Mouse (Mus musculus): ENCODE data around the gene Bace2. TPM values are rescaled to one million over a fixed set of nuclear protein-coding genes. Genes with fewer than 3 reads are reported as not detected.

Bace2 gene
- polyA plus RNA-seq, 1 experiment from 2014 or later: 7.2 TPM

GRCm38 (mm10) chr16:97353013-97353412 lies 3.5 kb upstream of the Bace2 start:
- 78% methylated on average over 2 of the region's 2 CpGs for WGBS
- Histone ChIP-seq H3K9ac (replicated peaks; ENCODE audit: low read depth, low read length) (no peak overlapping the region), H3K4me1 (ENCODE audit: control insufficient read depth, insufficient read depth, low read length) (peaks cover 12% of the 10 kb centered on the region; the same call in 1 of the 2 replicates), H3K36me3 (ENCODE audit: control insufficient read depth, insufficient read depth, low read length) (no peaks in the 10 kb centered on the region), H3K27me3 (ENCODE audit: control insufficient read depth, insufficient read depth, low read length) (peaks cover 24% of the 10 kb centered on the region), H3K4me3 (ENCODE audit: low read depth, low read length) (no peak overlapping the region), H3K4me2 (ENCODE audit: low read depth, low read length) (no peak overlapping the region), H3K27ac (ENCODE audit: low read depth, low read length) (no peak overlapping the region), H3K9me3 (ENCODE audit: control insufficient read depth, low read length) (no peaks in the 10 kb centered on the region)
- ATAC-seq (ENCODE audit: low read depth): no peak

GRCm38 (mm10) chr16:97354632-97355031 lies 1.9 kb upstream of the Bace2 start:
- no peak for ATAC-seq (ENCODE audit: low read depth)
- Histone ChIP-seq H3K9ac (replicated peaks; ENCODE audit: low read depth, low read length) (no peak overlapping the region), H3K36me3 (ENCODE audit: control insufficient read depth, insufficient read depth, low read length) (no peaks in the 10 kb centered on the region), H3K9me3 (ENCODE audit: control insufficient read depth, low read length) (no peaks in the 10 kb centered on the region), H3K27me3 (ENCODE audit: control insufficient read depth, insufficient read depth, low read length) (peaks cover 32% of the 10 kb centered on the region), H3K4me2 (ENCODE audit: low read depth, low read length) (no peak overlapping the region), H3K4me3 (ENCODE audit: low read depth, low read length) (no peak overlapping the region), H3K4me1 (ENCODE audit: control insufficient read depth, insufficient read depth, low read length) (peaks cover 12% of the 10 kb centered on the region; the same call in 1 of the 2 replicates), H3K27ac (ENCODE audit: low read depth, low read length) (no peak overlapping the region)
- 62% methylated on average over 2 of the region's 2 CpGs for whole genome bisulfite sequencing

- no peaks in the 10 kb centered on the region for H3K36me3 ChIP-seq (ENCODE audit: control insufficient read depth, insufficient read depth, low read length)
- H3K9ac ChIP-seq (replicated peaks; ENCODE audit: low read depth, low read length): peak overlapping the region; percentile 32; the same call in 1 of the 2 replicates
- H3K9me3 ChIP-seq (ENCODE audit: control insufficient read depth, low read length): no peaks in the 10 kb centered on the region
- H3K4me3 ChIP-seq (ENCODE audit: low read depth, low read length): peak overlapping the region; percentile 45
- H3K4me2 ChIP-seq (ENCODE audit: low read depth, low read length): peak overlapping the region; percentile 99
- no peak overlapping the region for H3K27ac ChIP-seq (ENCODE audit: low read depth, low read length)
- peaks cover 12% of the 10 kb centered on the region; the same call in 1 of the 2 replicates for H3K4me1 ChIP-seq (ENCODE audit: control insufficient read depth, insufficient read depth, low read length)
- WGBS: 1% methylated on average over 25 of the region's 25 CpGs
- peak; percentile 55; the same call in 1 of the 2 replicates for ATAC-seq (ENCODE audit: low read depth)
- peaks cover 32% of the 10 kb centered on the region for H3K27me3 ChIP-seq (ENCODE audit: control insufficient read depth, insufficient read depth, low read length)
Observed at GRCm38 (mm10) chr16:97357188-97357821, 763 bp downstream of the Bace2 start.

- Histone ChIP-seq H3K4me1 (ENCODE audit: control insufficient read depth, insufficient read depth, low read length) (peaks cover 5% of the 10 kb centered on the region; the same call in 1 of the 2 replicates), H3K27me3 (ENCODE audit: control insufficient read depth, insufficient read depth, low read length) (peaks cover 12% of the 10 kb centered on the region; the same call in 1 of the 2 replicates), H3K27ac (ENCODE audit: low read depth, low read length) (no peak overlapping the region), H3K36me3 (ENCODE audit: control insufficient read depth, insufficient read depth, low read length) (no peaks in the 10 kb centered on the region), H3K4me3 (ENCODE audit: low read depth, low read length) (no peak overlapping the region), H3K9ac (replicated peaks; ENCODE audit: low read depth, low read length) (no peak overlapping the region), H3K9me3 (ENCODE audit: control insufficient read depth, low read length) (no peaks in the 10 kb centered on the region), H3K4me2 (ENCODE audit: low read depth, low read length) (no peak overlapping the region)
- no peak for ATAC-seq (ENCODE audit: low read depth)
- 85% methylated on average over 8 of the region's 8 CpGs for WGBS
Observed at GRCm38 (mm10) chr16:97362231-97362888, 5.8 kb downstream of the Bace2 start.

- no peaks in the 10 kb centered on the region for H3K36me3 ChIP-seq (ENCODE audit: control insufficient read depth, insufficient read depth, low read length)
- H3K9me3 ChIP-seq (ENCODE audit: control insufficient read depth, low read length): no peaks in the 10 kb centered on the region
- no peak for ATAC-seq (ENCODE audit: low read depth)
- H3K4me3 ChIP-seq (ENCODE audit: low read depth, low read length): no peak overlapping the region
- H3K27ac ChIP-seq (ENCODE audit: low read depth, low read length): no peak overlapping the region
- 55% methylated on average over 2 of the region's 2 CpGs for WGBS
- H3K4me1 ChIP-seq (ENCODE audit: control insufficient read depth, insufficient read depth, low read length): no peaks in the 10 kb centered on the region
- H3K4me2 ChIP-seq (ENCODE audit: low read depth, low read length): no peak overlapping the region
- no peaks in the 10 kb centered on the region for H3K27me3 ChIP-seq (ENCODE audit: control insufficient read depth, insufficient read depth, low read length)
- no peak overlapping the region for H3K9ac ChIP-seq (replicated peaks; ENCODE audit: low read depth, low read length)
Observed at GRCm38 (mm10) chr16:97366141-97366540, 9.6 kb downstream of the Bace2 start.

GRCm38 (mm10) chr16:97370258-97370657 lies 13.7 kb downstream of the Bace2 start:
- H3K4me1 ChIP-seq (ENCODE audit: control insufficient read depth, insufficient read depth, low read length): no peaks in the 10 kb centered on the region
- WGBS: 87% methylated on average over 4 of the region's 4 CpGs
- no peak overlapping the region for H3K4me2 ChIP-seq (ENCODE audit: low read depth, low read length)
- no peaks in the 10 kb centered on the region for H3K9me3 ChIP-seq (ENCODE audit: control insufficient read depth, low read length)
- no peak overlapping the region for H3K4me3 ChIP-seq (ENCODE audit: low read depth, low read length)
- no peak overlapping the region for H3K27ac ChIP-seq (ENCODE audit: low read depth, low read length)
- no peak for ATAC-seq (ENCODE audit: low read depth)
- no peaks in the 10 kb centered on the region for H3K36me3 ChIP-seq (ENCODE audit: control insufficient read depth, insufficient read depth, low read length)
- H3K9ac ChIP-seq (replicated peaks; ENCODE audit: low read depth, low read length): no peak overlapping the region
- no peaks in the 10 kb centered on the region for H3K27me3 ChIP-seq (ENCODE audit: control insufficient read depth, insufficient read depth, low read length)

GRCm38 (mm10) chr16:97387955-97388354 lies 31.4 kb downstream of the Bace2 start:
- no peak overlapping the region for H3K4me3 ChIP-seq (ENCODE audit: low read depth, low read length)
- H3K4me2 ChIP-seq (ENCODE audit: low read depth, low read length): no peak overlapping the region
- WGBS: 54% methylated on average over 2 of the region's 2 CpGs

GRCm38 (mm10) chr16:97391289-97391688 lies 34.7 kb downstream of the Bace2 start:
- WGBS: 35% methylated on average over 2 of the region's 2 CpGs
- Histone ChIP-seq H3K4me3 (ENCODE audit: low read depth, low read length) (no peak overlapping the region), H3K36me3 (ENCODE audit: control insufficient read depth, insufficient read depth, low read length) (no peaks in the 10 kb centered on the region), H3K27ac (ENCODE audit: low read depth, low read length) (no peak overlapping the region), H3K27me3 (ENCODE audit: control insufficient read depth, insufficient read depth, low read length) (no peaks in the 10 kb centered on the region), H3K9ac (replicated peaks; ENCODE audit: low read depth, low read length) (no peak overlapping the region), H3K4me1 (ENCODE audit: control insufficient read depth, insufficient read depth, low read length) (no peaks in the 10 kb centered on the region), H3K9me3 (ENCODE audit: control insufficient read depth, low read length) (no peaks in the 10 kb centered on the region), H3K4me2 (ENCODE audit: low read depth, low read length) (no peak overlapping the region)
- no peak; the same call in 1 of the 2 replicates for ATAC-seq (ENCODE audit: low read depth)

More at GRCm38 (mm10) chr16:97387955-97388354, 31.4 kb downstream of the Bace2 start:
- ATAC-seq (ENCODE audit: low read depth): no peak
- Histone ChIP-seq H3K4me1 (ENCODE audit: control insufficient read depth, insufficient read depth, low read length) (no peaks in the 10 kb centered on the region), H3K36me3 (ENCODE audit: control insufficient read depth, insufficient read depth, low read length) (no peaks in the 10 kb centered on the region), H3K9me3 (ENCODE audit: control insufficient read depth, low read length) (no peaks in the 10 kb centered on the region), H3K27me3 (ENCODE audit: control insufficient read depth, insufficient read depth, low read length) (no peaks in the 10 kb centered on the region), H3K9ac (replicated peaks; ENCODE audit: low read depth, low read length) (no peak overlapping the region), H3K27ac (ENCODE audit: low read depth, low read length) (no peak overlapping the region)

GRCm38 (mm10) chr16:97391701-97392384 lies 35.3 kb downstream of the Bace2 start:
- Histone ChIP-seq H3K4me2 (ENCODE audit: low read depth, low read length) (no peak overlapping the region), H3K27ac (ENCODE audit: low read depth, low read length) (no peak overlapping the region), H3K27me3 (ENCODE audit: control insufficient read depth, insufficient read depth, low read length) (no peaks in the 10 kb centered on the region), H3K4me1 (ENCODE audit: control insufficient read depth, insufficient read depth, low read length) (no peaks in the 10 kb centered on the region), H3K36me3 (ENCODE audit: control insufficient read depth, insufficient read depth, low read length) (no peaks in the 10 kb centered on the region), H3K4me3 (ENCODE audit: low read depth, low read length) (no peak overlapping the region), H3K9me3 (ENCODE audit: control insufficient read depth, low read length) (no peaks in the 10 kb centered on the region), H3K9ac (replicated peaks; ENCODE audit: low read depth, low read length) (no peak overlapping the region)
- WGBS: 5% methylated on average over 3 of the region's 3 CpGs
- ATAC-seq (ENCODE audit: low read depth): peak; percentile 78

All from neural tube, embryonic 14.5 days (tissue).